Mouse (Mus musculus): ENCODE data around the gene Apba2.

Apba2 gene

DNA sequence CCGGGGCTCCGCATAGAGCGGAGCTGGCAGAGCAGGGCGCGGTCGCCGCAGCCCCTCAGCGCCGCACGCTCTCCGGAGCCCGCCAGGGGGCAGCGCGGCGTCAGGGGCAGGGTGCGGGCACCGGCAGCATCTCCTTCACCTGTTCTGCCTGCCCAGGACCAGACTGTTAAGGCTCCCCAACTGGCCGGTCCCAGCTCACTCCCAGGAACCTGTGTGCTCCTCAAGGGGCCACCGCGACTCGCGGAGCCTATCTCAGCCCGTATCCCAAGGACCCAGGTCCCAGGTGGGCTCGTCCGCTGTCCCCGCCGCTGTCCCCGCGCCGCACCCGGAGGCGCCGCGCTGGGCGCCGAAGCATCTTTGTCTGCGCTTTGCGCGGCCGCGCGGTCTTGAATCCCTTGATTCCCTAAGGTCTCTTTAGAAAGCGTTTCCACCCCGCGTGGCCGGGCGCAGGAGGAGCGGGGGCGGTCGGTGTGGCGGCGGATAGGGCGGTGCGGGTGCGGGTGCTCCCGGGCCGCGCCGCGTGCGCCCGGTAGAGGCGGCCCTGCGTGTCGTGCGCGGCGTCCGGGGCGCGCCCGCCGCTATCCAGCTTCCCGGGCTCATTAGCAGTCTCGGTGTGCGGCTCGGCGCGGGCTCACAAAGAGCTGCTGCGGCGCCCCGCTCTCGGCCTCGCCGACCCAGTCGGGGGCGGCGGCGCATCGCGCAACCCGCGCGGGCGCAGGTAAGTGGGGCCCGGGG lies at the start of gene Apba2:
Gene Apba2 (plus strand): TSS at position 171 of the 735 bp plus-strand sequence.
- DNase-seq (ENCODE audit: low read depth in 1 of 2, low spot score in 2 of 2), result no peak

DNA sequence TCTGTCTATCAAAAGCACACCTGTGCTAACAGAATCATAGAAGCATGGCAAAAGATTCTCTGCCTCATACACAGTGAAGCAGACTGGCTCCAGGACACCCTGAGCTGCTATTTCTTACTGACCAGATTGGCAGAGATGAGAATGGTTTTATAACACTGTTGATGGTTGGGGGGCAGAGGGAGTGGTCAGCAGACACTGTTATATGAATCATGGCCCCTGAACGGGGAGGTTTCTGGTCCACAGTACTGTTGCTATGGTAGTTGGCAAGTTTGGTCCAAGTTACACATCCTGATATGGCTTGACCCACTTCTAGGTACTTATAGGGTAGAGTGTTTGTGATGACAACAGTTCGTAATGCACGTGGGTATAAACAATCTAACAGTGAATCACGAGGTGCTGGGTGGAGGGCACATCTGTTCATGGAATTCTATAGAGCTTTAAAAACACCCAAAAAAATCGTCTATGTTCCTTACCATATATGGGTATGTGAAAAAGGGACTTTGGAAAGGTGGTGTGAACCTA lies 49.6 kb upstream of the Apba2 start:
- DNase-seq (ENCODE audit: low read depth in 1 of 2, low spot score in 2 of 2), result no peak

DNA sequence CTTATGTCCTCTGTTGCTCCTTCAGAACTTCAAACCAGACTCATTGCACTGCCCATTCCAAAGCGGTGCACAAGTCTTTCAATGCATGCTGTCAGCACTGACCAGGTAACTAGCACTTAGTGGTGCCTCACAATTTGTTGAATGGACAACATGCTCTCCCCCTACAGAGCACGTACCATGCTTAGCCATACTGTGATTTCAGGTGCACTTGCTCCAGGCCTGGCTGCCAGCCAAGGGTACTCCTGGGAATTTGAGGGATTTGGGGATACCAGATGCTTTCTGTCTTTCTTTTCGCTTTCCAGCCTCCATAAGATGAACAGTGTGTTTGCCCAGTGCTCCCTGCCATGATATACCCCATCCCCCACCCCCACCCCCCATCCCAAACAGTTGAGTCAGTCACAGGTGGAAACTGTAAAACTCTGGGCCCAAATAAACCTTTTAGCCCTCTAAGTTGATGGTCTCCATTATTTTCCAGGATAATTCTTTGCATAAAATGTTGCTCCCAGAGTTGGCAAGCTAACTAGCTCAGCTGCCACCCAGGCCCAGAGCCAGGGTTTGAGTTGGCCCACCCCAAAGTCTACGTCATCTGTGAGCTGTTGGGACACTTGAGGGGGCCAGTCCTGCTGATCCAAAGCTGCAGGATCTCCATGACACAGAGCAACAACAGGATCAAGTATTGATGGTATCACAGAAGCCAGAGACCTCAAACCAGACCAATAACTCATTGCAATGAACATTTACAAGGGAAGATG lies 48.9 kb upstream of the Apba2 start:
- no peak for DNase-seq (ENCODE audit: low read depth in 1 of 2, low spot score in 2 of 2)

DNA sequence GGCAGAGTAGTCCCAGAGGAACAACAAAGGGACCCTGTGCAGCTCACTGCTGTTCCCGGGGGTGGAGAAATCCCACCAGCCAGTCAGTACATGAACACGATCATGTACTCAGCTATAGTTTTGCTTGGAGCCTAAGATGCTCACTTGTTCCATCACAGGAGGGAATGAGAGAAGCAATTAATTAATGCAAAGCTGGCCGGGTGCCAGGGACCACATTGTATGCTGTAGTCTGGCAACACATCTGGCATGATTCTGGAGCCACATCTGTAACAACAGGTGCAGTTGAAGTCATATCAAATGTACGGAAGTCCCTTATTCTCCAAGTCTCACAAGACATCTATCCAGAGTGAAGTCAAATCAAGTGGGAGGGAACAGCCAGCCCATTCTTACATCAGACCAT lies 45.3 kb upstream of the Apba2 start:
- no peak for DNase-seq (ENCODE audit: low read depth in 1 of 2, low spot score in 2 of 2)

DNA sequence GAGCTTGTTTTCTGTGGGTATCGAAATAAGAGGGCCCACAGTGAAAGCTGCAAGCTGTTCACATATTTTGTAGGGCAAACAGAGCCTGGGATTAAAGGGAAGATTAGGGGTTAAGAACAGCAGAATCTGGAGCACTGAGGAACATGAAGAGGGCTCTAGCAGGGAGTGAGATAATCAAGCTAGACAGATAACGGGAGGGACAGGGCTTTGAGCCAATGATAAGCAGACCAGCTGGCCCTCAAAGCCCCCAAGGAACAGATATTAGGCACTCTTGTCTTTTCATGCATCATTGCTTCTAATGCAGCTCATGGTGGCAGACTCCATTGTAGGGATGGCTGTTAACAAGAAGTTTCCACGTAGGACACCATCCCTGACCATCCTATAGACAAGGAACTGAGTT lies 44.8 kb upstream of the Apba2 start:
- DNase-seq (ENCODE audit: low read depth in 1 of 2, low spot score in 2 of 2), result no peak

DNA sequence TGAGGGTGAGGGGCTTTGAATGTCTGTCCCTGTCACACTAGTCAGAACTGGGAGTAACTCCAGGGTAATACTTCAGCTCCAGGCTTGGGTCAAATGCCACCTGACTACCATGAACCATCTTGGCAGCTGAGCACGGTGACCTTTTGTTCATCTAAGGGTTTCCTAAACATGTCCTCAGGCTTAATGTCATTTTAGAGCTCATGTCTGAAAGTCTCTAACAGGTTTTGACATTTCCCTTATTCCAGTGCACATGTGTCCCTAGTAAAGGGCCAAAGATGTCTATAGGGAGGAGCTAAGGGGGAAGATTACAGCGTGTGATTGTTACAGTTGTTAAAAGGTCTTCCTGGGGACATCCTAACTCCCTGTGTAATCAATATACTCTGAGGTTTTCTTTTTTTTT lies 43.7 kb upstream of the Apba2 start:
- DNase-seq (ENCODE audit: low read depth in 1 of 2, low spot score in 2 of 2), result no peak

DNA sequence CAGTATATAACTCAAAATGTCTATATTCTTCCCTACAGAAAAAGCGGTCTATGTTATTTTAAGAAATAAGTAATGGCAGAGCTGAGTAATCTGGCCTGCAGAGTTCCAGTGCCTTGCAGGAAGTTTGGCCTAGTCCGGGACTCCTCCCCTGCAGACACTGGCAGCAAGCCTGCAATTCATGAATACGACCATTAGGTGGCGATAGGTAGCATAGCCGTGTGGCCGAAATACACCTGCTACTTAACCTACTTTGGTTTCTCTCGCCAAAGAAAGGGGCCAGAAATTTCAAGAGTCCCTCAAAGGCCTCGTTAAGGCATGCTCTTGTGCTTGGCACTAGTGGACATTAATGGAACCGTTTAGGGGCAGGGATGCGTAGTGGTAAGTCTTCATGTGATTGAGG lies 4.1 kb upstream of the Apba2 start:
- DNase-seq (ENCODE audit: low read depth in 1 of 2, low spot score in 2 of 2), result no peak

DNA sequence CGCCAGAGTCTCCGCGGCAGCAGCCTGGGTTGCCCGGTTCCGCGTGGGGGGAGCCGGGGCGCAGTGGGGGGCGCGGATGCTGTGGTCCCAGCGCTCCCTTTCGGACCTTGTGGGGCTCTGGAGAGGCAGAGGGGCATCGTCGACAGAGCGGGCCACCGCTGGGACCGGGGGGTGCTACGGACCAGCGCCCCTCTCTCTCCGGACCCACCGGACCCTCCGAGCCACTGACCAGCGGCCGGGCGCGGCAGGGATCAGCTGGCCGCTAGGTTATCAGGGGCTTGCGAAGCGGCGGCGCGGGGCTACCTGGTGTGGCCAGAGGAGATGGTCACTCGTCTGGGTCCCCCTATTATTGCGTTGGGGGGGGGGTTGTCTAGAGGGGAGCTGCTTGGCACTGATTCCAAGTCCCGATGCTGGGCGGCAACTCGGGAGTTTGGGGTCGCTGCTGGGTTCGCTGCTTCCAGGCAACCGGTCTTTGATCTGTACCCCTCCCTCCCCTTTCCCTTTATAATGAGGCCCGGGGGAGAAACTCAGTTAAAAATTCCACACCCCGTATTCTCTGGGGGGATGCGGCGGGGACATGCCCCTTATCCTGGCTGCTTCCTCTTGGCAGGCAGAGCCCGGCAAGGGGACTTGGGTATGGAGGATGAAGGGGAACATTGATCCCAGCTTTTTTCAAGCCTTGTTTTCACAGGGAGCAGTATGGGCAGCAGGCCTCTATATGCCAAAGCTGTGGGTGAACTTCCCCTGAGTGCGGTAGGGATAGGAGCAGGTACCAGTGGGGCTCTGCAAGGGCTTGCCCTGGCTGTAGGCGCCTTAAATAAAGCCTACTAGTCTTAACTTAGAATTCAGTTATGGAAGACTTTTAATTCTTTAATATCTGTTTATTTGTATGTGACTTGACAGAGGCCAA lies 1.0 kb downstream of the Apba2 start:
- no peak for DNase-seq (ENCODE audit: low read depth in 1 of 2, low spot score in 2 of 2)

DNA sequence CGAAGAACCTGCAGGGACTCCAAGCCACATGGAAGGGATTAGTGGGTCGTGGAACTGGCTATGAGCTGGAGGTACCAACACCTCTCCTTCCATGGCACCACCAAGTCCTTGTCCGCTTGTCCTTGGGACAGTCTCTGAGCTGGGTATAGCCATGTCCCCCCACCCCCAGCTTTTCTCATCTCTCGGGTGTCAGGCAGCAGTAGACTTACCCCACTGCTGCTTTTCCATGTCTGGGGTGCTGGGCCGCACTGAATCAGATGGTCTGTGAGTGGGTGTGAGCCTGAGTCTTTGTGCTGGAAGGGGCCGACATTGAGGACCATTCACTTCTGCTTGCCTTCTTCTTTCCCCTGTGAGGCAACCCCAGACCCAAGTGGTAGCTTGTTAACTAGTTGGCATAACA lies 2.1 kb downstream of the Apba2 start:
- DNase-seq (ENCODE audit: low read depth in 1 of 2, low spot score in 2 of 2), result no peak

DNA sequence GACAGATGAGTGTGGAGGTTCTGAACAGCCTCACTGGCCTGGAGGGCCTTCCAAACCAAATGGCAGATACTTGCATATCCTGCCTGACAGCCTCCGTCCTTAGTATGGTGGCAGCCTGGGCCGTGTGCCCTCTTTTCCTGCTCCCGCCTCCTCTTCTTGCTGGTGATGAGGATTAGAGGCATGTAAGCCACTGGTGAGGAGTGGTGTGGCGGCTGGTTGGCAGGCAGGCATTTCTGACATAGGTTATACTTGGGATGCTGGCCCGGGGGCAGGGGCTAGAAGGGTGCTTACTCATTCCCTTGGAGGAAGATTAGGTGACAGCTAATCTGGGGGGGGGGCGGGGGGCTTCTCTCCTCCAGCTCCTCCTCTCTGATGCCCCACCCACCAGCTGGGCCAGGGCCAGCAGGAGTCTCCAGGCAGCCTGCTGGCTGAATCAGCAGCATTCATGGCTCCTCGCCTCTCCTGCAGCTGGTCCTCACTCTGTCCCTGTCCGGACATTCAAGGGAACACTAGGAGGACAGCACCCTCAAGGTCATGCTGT lies 3.3 kb downstream of the Apba2 start:
- no peak for DNase-seq (ENCODE audit: low read depth in 1 of 2, low spot score in 2 of 2)

DNA sequence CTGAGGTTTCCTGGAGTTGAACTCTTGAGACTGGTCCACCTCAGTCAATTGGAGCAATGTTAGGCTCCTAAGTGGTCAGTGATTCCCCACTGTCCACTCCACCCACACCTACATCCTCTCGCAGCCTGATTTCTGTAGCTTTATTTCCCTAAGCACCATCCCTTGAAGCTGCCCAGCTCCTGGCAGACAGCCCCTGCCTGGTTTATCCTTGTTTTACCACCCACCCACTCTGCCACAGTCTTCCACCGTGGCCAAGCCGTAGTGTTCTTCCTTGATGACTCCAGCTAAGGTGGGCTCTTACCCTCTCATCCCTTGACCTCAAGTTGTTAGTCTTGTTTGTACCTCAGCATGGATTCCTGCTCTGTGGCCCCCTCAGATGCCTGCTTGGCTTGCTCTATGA lies 4.1 kb downstream of the Apba2 start:
- DNase-seq (ENCODE audit: low read depth in 1 of 2, low spot score in 2 of 2), result no peak

DNA sequence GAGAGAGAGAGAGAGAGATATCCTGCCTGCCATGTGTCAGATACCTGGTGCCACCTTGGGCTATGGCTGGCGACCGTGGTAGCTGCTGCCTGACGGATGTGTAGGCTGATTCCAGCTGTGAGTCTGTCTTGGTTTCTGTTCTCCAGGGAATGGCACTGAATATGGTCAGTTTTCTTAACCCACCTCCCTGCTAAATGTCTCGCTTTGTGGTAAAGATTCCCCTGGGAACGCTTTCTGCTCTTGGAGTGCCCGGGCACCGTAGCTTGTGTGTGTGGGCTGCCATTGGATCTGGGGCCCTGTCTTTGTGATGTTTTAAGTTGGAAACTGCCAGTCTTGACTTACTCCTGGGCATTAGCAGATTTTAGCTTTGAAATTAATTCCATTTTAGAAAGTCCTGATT lies 7.3 kb downstream of the Apba2 start:
- no peak for DNase-seq (ENCODE audit: low read depth in 1 of 2, low spot score in 2 of 2)

DNA sequence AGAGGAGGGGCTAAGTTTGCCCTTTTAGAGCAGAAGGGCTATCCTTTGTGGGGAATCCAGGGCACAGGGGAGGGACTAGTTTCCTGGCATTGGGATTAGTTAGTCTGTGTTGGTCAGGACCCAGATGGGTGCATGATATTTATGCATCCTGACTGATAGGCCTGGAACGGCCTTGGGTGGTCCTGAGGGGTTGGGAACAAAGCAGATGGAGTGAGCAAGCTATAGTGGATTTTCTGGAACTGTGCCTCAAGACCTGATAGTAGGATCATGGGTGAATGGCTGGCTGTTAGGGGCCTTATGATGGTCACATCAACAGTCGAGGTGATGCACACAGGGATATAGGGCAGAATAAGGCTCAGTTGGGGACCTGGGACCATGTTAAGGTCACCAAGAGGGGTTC lies 8.4 kb downstream of the Apba2 start:
- no peak for DNase-seq (ENCODE audit: low read depth in 1 of 2, low spot score in 2 of 2)

DNA sequence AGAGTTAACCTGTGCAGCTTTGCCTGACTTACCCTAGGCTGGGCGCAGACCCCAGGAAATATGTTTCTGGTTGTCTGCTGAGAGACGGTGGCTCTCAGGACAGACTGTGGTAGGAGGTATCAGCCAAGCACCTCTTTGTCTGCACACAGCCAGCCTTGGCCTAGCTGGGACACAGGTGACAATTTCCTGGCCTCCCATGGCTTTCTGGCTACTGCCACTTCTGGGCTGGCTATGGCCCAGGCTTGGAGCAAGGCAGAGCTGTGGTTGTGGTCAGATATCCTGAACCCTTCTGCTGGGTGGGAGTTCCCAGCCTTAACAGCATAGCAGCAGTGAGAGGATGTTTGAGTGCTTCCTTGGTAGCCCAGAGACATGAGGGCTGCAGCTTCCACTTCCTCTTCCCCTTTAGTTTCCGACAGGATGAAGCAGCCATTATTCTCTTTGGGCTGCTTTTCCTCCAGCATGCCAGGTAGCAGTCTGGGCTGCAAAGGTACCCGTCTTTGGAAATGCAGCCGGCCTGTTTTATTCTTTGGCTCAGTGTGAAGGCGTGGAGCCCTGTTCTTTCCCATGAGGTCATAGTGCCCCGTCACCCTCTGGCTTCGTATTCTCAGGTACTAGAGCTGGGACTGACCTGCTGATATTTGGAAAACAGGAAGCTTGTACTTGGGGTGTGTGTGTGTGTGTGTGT lies 9.2 kb downstream of the Apba2 start:
- no peak for DNase-seq (ENCODE audit: low read depth in 1 of 2, low spot score in 2 of 2)

DNA sequence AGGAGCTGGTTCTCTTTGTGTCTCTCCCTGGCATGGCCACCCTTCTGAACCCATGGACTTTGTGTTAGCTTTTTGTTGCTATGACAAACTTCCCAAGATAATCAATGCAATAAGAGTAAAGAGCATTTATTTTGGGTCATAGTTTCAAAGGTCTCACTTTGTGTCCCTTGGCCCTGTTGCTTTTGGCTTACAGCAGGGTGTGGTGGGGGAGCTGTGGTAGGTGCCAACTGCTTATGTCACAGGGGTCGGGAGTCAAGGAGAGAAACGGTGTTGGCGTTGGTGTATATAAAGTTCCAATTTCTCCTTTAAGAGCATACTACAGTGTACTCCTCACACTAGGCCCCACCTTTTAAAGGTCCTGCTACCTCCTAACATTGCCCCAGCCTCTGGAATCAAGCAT lies 12.1 kb downstream of the Apba2 start:
- no peak for DNase-seq (ENCODE audit: low read depth in 1 of 2, low spot score in 2 of 2)

DNA sequence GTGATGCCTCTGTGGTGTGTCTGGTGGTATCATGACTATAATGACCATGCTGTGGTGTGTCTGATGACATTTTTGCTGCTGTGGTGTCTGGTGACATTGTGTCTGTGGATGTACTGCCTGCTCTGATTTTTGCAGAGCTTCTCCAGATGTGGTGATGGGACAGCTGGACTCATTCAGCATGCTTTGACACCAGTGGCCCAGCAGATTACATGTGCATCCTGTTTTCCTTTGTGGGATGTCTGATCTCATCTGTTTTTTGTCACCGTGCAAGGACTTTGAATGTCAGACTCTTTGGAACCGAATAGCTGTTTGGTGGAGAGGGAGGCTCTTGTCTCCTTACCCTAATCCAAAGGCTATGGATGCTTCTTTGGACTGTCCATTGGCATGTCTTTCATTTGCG lies 13.8 kb downstream of the Apba2 start:
- no peak for DNase-seq (ENCODE audit: low read depth in 1 of 2, low spot score in 2 of 2)

DNA sequence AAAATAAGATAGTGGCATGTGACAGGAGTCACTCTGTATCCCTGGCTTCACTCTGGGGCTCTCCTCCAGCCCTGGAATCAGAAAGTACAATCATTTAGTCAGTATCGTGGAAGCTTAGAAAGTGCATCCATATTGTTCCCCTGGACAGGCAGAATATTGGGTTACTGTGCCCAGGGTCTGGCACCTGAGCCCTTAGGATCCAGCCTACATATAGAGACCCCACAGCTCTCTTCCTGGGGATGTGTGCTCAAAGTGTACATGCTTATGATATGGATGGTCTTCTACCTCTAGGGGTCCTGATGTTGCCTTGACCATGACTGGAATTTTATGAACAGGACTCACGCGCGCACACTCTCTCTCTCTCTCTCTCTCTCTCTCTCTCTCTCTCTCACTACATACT lies 14.4 kb downstream of the Apba2 start:
- no peak for DNase-seq (ENCODE audit: low read depth in 1 of 2, low spot score in 2 of 2)

DNA sequence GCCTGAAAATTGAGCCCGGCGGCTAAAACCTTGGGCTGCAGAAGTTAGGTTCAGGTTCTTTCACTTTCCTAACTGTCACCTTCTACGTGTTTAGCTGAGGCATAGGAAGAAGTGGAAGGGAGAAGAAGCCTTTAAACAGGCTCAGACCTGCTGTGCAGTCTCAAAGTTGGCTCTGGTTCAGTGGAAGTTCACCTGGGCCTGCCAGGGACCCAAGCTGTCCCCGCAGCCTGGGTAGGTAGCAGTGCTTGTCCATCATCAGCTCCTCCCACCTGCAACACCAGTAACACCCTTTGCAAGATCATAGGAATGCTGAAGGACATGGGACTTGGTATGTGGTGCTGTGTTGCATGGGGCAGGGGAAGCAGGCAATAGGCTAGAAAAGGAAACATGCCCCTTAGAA lies 17.6 kb downstream of the Apba2 start:
- no peak for DNase-seq (ENCODE audit: low read depth in 1 of 2, low spot score in 2 of 2)

DNA sequence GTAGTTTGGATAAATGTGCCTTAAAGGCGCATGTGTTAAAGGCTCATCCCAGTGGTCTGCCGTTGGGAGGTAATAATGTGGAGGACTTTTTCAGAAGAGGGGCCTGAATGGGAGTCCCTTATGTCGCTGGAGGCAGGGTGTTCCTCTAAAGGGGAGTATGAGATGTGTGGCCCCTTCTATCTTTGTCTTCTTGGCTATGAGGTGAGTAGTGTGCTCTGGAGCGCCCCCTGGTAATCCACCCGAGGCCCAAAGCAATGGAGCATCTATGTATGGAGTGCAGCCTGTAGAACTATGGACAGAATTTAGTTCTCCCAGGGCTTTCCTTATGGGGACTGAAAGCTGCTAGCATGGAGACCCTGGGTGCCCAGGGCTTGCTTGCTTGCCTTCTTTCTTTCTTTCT lies 18.0 kb downstream of the Apba2 start:
- no peak for DNase-seq (ENCODE audit: low read depth in 1 of 2, low spot score in 2 of 2)

DNA sequence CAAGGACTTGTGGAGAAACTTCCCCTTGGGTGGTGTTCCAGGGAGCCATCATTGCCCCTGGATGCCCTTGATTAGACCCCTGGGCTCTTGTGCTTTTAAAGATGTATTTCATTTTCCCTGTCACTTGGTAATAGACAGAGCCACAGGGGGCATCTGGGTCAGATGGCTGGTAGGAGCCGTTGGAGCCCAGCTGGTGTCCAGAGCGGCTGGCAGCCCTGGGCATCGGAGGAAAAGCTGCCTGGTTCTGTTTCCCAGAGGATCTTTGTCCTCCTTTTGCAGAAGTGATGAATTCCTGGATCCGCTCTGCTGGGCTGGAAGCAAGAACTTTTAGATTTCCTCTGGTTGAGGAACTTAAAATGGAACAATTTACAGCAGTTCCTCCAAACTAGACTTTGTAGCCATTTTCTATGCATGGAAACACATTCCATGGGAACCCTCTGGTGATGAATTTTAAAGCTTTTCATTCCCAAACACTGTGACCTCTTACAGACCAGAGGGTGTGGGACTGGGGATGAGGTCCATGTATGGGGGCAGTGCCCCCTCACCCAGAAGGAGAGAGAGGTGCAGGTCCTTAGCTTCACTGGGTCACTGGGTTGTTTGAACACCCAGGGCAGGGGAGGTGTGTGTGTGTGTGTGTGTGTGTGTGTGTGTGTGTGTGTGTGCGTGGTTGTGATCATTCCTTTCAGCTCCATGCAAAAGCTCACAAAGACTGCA lies 20.3 kb downstream of the Apba2 start:
- no peak for DNase-seq (ENCODE audit: low read depth in 1 of 2, low spot score in 2 of 2)

Measured in monocyte, adult 2 months (primary cell).